Mouse (Mus musculus): Measurements from ENCODE around the gene Tns2.
"Not testable (repeated sequence)": the region's sequence is repeated elsewhere in the genome, so short reads cannot be mapped to it uniquely, and the experiment has no call there.

Tns2 gene

GRCm38 (mm10) chr15:102142914-102143912 lies 43.0 kb downstream of the Tns2 start:
- no peak for DNase-seq (ENCODE audit: low spot score)

DNA sequence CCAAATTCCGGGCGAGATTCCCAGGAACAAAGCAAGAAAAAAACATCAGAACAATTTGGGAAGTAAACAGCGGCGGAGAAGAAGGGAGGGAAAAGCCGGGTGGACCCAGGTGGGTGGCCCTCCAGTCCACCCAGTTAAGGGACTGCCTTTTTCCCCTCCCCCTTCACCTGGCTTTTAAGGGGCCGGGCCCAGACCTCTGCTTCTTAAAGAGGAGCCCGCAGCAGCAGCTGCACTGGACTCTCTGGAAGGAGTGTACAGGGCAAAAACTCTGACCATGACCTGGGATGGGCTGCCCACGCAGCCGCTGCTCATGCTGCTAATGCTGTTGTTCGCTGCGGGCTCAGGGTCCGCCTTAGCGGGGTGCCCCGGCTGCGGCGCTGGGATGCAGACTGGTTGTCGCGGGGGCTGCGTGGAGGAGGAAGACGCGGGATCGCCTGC lies 44.1 kb downstream of the Tns2 start, which contains the start of gene Igfbp6:
Gene Igfbp6, plus strand, starts transcription at position 89 of the 438 bp plus-strand sequence.
- DNase-seq (ENCODE audit: low spot score), result no peak

DNA sequence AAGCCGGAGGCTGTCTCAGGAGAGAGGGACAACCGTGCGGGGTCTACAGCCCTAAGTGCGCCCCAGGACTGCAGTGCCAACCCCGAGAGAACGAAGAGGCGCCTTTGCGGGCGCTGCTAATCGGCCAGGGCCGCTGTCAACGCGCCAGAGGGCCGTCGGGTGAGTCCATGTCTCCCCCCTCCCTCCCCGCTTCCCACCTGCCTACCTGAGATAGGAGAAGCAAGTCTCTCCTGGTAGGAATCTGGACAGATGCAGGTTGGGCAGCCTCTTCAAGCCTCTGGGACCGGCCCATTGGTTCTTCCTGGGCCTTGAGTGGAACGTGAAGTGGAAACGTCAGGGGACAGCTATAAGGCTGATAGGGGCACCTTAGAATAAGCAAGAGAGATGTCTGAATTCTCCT lies 44.5 kb downstream of the Tns2 start:
- no peak for DNase-seq (ENCODE audit: low spot score)

- DNase-seq (ENCODE audit: low spot score), result no peak
These were observed 45.1 kb downstream of the Tns2 start for GRCm38 (mm10) chr15:102145330-102145729.

DNA sequence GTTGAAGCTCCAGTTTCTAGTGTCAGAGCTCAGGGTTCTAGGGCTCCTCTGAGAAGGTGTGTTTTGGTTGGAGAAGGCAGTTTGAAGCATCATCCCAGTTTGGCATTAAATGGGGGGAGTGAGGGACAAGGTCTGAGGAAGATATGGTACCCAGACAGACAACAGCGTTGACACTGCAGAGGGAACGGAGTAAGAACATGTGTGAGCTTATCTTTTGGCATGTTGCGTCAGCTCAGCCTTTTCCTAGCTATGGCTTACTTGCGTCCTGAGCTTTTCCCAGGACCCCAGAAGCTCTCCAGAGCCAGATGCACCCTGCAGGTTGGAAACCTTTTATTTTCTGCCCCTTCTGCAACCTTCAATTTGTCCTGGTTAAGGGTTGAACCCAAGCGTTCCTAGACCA lies 45.9 kb downstream of the Tns2 start:
- DNase-seq (ENCODE audit: low spot score), result no peak

DNA sequence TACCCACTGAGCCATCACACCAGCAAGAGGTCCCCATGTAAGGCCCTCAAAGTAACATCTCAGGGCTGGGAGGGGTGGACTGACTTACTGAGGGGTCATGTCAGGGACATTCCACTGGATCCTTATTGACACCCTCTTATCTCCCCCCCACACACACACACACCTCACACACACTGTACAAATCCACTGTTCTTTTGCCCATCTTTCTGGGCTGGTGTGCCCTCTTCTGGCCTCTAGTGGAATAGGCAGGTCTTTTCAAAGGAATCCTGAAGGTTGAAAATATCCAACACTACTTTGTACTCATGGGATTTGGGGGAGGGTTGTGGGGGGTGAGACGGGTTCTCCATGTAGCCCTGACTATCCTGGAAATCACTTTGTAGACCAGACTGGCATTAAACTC lies 46.7 kb downstream of the Tns2 start:
- no peak for DNase-seq (ENCODE audit: low spot score)

DNA sequence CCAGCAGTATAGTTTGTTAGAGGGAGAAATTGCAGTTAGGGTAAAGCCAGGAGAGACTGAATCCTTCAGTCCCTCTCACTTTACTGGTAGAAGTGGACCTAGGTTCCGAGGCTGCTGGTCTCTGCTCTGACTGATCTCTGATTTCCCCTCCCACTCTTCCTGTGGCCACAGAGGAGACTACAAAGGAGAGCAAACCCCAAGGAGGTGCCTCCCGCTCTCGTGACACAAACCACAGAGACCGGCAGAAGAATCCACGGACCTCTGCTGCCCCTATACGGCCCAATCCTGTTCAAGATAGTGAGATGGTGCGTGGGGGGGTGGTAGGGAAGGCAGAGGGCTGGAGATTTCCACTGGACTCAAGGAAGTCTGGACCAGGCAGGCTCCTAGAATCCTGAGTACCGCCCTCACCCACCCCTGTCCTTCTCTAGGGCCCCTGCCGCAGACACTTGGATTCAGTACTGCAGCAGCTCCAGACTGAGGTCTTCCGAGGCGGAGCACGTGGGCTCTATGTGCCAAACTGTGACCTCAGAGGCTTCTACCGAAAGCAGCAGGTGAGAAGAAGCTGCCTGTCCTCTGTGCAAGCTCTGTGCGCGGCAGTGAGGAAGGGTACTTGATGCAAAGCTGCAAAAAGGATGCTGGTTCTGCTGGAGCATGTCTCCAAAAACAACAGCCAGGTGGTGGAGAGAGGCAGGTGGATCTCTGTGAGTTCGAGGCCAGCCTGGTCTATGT lies 47.6 kb downstream of the Tns2 start:
- DNase-seq (ENCODE audit: low spot score), result no peak

GRCm38 (mm10) chr15:102149561-102149960 lies 49.3 kb downstream of the Tns2 start:
- no peak for DNase-seq (ENCODE audit: low spot score)

DNA sequence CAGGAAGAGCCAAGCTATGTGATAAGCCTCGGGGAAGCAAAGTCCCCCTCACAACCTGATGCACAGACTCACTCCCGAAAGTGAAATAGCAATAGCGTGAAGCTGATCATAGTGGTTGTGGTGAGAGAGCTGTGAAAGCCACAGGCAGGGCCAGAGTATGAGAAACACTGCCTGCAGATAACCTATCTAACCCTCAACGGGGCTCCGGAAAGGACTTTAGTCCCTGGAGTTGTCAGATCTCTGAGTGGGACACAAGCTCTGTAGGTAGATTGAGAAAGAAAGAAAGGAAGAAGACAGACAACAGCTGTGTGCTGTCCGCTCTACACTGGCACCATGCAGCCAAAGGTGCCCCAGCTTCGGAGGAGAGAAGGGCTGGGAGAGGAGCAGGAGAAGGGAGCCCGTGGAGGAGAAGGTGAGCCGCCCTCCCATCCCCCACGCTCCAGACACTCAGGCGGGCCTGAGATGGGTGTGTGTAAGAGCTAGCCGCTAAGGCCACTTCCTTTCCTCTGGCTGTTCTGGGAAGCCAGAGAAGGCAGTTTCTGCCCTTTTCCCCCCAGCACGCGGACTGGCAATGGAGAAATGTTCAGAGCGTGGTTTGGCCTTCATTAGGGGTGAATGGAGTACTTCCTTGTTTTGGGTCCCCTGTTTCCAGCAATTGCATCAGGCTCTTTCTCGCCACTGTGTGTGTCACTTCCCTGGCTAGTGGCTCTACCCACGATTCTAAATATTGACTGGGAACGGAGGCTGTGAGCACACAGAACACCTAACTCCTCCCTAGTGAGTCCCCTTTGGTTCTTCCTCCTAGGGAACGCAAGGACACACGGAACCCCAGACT lies 50.3 kb downstream of the Tns2 start, which contains the start of gene Soat2:
Gene Soat2, plus strand, starts transcription at position 226 of the 835 bp plus-strand sequence.
- no peak for DNase-seq (ENCODE audit: low spot score)

DNA sequence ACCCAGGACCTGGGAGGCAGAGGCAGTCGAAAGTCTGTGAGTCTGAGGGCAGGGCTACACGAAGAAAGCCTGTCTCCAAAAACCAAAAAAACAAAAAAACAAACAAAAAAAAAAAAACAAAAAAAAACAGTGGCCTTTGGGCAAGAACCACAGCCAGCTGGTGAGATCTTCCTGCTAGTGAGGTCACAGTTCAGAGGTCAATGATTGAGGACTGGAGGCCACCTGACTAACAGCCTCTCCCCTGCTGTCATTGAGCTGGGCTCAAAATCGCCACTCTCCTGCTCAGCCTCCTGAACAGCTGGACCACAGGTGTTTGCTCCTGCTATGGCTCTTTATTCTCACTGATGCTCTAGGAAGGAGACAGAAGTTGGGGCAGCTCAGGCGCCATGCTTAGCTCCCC lies 52.4 kb downstream of the Tns2 start:
- DNase-seq (ENCODE audit: low spot score), result no peak

DNA sequence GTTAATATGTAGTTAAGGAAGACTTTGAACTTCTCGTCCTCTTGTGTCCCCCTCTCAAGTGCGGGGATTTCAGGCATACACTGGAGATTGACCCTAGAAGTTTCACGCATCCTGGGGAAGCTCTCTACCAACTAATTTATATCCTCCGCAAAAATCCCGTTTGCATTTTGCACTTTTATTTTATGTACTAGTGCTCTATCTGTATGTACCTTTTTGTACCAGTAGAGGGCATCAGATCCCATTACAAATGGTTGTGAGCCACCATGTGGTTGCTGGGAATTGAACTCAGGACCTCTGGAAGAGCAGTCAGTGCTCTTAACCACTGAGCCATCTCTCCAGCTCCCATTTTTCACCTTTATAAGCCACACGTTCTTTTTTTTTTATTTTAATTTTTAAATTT lies 54.8 kb downstream of the Tns2 start:
- DNase-seq (ENCODE audit: low spot score), result not testable (repeated sequence)

GRCm38 (mm10) chr15:102156836-102157235 lies 56.6 kb downstream of the Tns2 start:
- DNase-seq (ENCODE audit: low spot score), result no peak

- no peak for DNase-seq (ENCODE audit: low spot score)
These were observed 60.3 kb downstream of the Tns2 start for GRCm38 (mm10) chr15:102160415-102161060.

- no peak for DNase-seq (ENCODE audit: low spot score)
These were observed 63.9 kb downstream of the Tns2 start for GRCm38 (mm10) chr15:102163900-102164693.

- DNase-seq (ENCODE audit: low spot score), result no peak
These were observed 65.4 kb downstream of the Tns2 start for GRCm38 (mm10) chr15:102165468-102166100.
